Mouse (Mus musculus) olfactory bulb, adult 2 months (tissue): ENCODE measurements around the gene Twist1. TPM values are rescaled to one million over a fixed set of nuclear protein-coding genes. Genes with fewer than 3 reads are reported as not detected.

ENCODE experiments used
- H3K27ac ChIP-seq: fragments of 200-500 bp; 2 replicates; pipeline ENCODE4 v1.5.1; 2012; ENCODE audit warnings: low read depth, low read length; ENCODE audit not compliant: insufficient read depth
- H3K4me1 ChIP-seq: fragments of 200-500 bp; 2 replicates; pipeline ENCODE4 v1.6.1; 2012; ENCODE audit warnings: low read length; ENCODE audit not compliant: control insufficient read depth, insufficient read depth
- H3K4me3 ChIP-seq: fragments of 200-500 bp; 2 replicates; pipeline ENCODE4 v1.5.1; 2012; ENCODE audit warnings: mild to moderate bottlenecking, low read depth, low read length, moderate library complexity; ENCODE audit not compliant: insufficient read depth
- CTCF ChIP-seq: fragments of 200-500 bp; IDR thresholded peaks from 2 replicates; pipeline ENCODE4 v1.5.1; 2012; ENCODE audit warnings: low read depth, mild to moderate bottlenecking, low read length, moderate library complexity; ENCODE audit not compliant: insufficient read depth
- POLR2A ChIP-seq: fragments of 200-500 bp; IDR thresholded peaks from 2 replicates; pipeline ENCODE4 v1.6.1; 2012; ENCODE audit warnings: mild to moderate bottlenecking, low read depth, low read length, moderate library complexity; ENCODE audit not compliant: insufficient read depth
- WGBS: fragments of 180-500 bp; shearing (Covaris S2); methylation state at CpG from one replicate; pipeline ENCODE4 v1.1.7; 2018; 5-methylcytosine and 5-hydroxymethylcytosine counted together
- polyA plus RNA-seq: library from polyadenylated mRNA; stranded (reverse); fragments of >200 nt; gene quantifications from 2 replicates; pipeline ENCODE4 v1.2.4, GENCODE M21; 2012; ENCODE audit warnings: low replicate concordance; ENCODE audit not compliant: missing spikeins, insufficient read depth, insufficient read length

Gene Twist1
- polyA plus RNA-seq, 1 experiment, result not detected

DNA sequence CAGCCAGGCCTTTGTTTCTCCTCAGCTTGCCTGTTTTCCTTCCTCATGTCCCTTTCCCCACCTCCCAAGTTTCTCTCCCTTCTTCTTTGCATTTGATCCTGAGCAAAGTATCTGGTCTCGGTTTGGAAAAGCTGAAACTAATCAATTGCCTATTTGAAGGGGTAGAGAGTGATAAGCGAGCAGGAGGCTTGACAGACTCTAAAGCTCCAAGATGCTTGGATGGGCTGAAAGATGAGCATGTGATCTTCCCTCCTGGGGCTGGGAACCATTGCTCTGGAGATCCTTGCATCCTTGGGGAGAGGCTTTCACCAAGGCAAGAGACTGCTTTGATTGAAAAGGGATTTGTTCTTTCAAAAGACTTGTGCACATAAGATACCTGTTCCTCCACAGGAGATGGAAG, 7.0 kb downstream of the Twist1 start:
- no peak overlapping the region for H3K4me3 ChIP-seq
- WGBS, result 34% methylated on average over 2 of the region's 2 CpGs
- H3K27ac ChIP-seq, result no peak overlapping the region
- H3K4me1 ChIP-seq, result peaks cover 3% of the 10 kb centered on the region; the same call in 1 of the 2 replicates
- TF ChIP-seq POLR2A, result no peak
- TF ChIP-seq CTCF, result no peak

DNA sequence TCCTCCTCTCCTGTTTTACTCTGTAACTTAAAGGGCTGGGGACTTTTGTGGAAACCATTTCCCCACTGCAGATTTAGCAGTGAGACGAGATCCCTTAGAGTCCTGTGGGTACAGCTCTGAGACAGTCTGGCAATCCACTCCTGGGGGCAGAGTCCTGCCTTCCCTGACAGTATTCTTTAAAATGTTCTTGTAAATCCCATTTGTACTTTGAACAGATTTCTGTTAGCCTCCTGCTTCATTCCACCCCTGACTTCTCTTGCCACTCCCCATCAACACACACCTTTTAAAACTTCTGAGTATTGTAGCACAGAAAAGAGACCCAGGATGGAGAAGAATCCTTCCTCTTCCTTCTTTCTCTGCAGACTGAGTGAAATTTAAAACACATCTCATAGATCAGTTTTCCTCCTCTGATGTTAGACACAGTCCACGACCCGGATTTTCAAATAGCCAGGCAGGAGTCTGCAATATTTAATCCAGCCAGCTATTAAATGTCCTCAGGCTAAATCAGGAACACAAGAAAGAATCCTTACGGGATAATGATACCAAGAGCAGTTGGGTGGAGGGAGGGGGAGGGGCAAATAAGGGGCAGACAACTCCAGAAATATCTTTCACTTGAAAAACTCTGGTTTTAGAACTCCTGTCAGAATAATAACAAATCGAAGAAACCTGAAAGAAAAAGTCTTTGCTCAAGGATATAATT, 8.3 kb downstream of the Twist1 start:
- H3K4me1 ChIP-seq, result peaks cover 3% of the 10 kb centered on the region; the same call in 1 of the 2 replicates
- 6% methylated on average over 5 of the region's 5 CpGs for WGBS
- no peak overlapping the region for H3K4me3 ChIP-seq
- no peak for TF ChIP-seq CTCF
- no peak for TF ChIP-seq POLR2A
- H3K27ac ChIP-seq, result no peak overlapping the region

GRCm38 (mm10) chr12:33966490-33967415, 9.3 kb downstream of the Twist1 start:
- WGBS, result 4% methylated on average over 35 of the region's 35 CpGs
- Histone ChIP-seq H3K4me1 (peaks cover 3% of the 10 kb centered on the region; the same call in 1 of the 2 replicates), H3K27ac (no peak overlapping the region), H3K4me3 (no peak overlapping the region)
- TF ChIP-seq POLR2A, result no peak
- TF ChIP-seq CTCF, result no peak

DNA sequence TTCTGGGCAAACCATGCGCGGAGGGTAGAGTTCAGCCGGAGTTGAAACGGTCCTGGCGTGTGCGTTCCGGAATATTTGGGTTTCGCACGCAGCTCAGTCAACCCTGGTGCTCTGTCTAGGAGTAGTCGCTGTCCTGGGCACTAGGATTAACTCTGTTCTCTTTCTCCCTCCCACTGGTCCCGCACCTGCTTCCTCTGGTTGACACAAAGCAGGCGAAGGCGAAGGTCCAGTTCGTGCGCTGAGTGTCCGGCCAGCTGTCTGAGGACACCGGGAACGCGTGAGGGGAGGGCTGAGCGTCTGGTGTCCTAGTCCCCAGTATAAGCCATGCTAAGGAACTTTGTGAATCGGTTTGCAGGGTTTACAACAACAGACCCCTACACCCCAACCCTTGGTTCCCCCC, 10.0 kb downstream of the Twist1 start:
- WGBS, result 2% methylated on average over 21 of the region's 21 CpGs
- Histone ChIP-seq H3K4me1 (peaks cover 3% of the 10 kb centered on the region; the same call in 1 of the 2 replicates), H3K4me3 (no peak overlapping the region), H3K27ac (no peak overlapping the region)
- no peak for TF ChIP-seq POLR2A
- TF ChIP-seq CTCF, result no peak

DNA sequence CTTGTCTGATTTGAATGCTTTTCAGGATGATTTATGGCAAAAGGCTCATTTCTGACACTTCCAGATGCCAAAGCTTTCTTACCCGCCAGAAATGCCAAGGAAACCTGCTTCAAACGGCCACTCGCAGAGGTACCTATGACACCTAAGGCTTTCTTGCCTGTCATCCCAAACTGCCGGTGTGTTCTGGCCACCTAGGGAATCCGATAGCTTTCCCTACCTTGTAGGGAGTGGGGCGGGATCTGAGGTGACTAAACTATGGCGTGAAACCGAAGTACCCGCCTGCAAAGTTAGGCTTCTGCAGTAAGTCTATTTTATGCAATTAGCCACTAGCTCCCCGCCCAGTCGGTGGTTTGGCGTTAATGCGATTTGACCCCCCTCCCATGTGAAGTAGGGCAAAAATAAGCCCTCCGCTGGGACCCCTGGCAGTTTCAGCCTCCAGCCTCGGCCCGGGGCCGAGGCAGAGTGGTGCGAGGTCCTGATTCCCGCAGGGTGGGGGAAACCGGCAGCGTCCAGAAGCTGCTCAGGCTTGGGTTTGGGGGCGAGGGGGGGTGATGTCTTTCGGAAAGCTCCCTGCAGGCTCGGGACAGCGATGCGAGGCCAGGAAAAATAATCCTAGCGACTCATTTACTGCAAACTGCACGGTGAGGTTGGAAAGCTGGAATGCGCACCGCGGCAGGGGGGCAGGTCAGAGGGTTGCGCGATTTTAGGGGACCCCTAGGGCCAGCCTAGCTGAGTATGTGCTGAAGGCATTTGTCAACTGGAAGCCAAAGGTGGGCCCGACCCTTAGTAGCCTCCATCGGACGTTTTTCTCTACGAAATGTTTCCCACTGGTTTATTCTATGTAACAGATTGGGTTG, 10.8 kb downstream of the Twist1 start:
- H3K4me3 ChIP-seq, result no peak overlapping the region
- H3K27ac ChIP-seq, result no peak overlapping the region
- WGBS, result 4% methylated on average over 37 of the region's 37 CpGs
- H3K4me1 ChIP-seq, result peaks cover 3% of the 10 kb centered on the region; the same call in 1 of the 2 replicates
- TF ChIP-seq CTCF (no peak), POLR2A (no peak)

DNA sequence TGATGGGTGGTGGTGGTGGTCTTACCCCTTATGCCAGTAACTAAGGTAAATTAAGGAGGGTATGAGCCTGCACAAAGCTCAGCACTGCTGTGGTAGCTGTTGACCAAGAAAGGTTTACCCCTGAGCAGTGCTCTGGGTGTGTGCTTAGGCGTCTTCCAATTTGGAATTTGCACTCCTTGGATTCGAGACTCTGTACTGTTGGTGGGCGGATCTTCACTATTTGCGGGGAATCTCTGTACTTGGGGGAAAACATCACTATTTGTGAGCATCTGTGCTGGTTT, 11.4 kb downstream of the Twist1 start:
- Histone ChIP-seq H3K4me1 (peaks cover 3% of the 10 kb centered on the region; the same call in 1 of the 2 replicates), H3K27ac (no peak overlapping the region), H3K4me3 (no peak overlapping the region)
- WGBS, result 16% methylated on average over 4 of the region's 4 CpGs
- TF ChIP-seq CTCF (no peak), POLR2A (no peak)

- WGBS, result 91% methylated on average over 4 of the region's 4 CpGs
- TF ChIP-seq CTCF, result no peak
- TF ChIP-seq POLR2A, result no peak
- H3K4me3 ChIP-seq, result no peak overlapping the region
- no peak overlapping the region for H3K27ac ChIP-seq
- no peaks in the 10 kb centered on the region for H3K4me1 ChIP-seq
Observed at GRCm38 (mm10) chr12:33980159-33980558, 22.7 kb downstream of the Twist1 start.

- TF ChIP-seq POLR2A (no peak), CTCF (no peak)
- Histone ChIP-seq H3K4me3 (no peak overlapping the region), H3K4me1 (no peaks in the 10 kb centered on the region), H3K27ac (no peak overlapping the region)
- 33% methylated on average over 7 of the region's 7 CpGs for WGBS
Observed at GRCm38 (mm10) chr12:33981433-33981832, 24.0 kb downstream of the Twist1 start.
